Mouse (Mus musculus) bone marrow macrophage, adult 2 months (primary cell): ENCODE results near the gene Thap8.

Experiments used
- CTCF ChIP-seq: IDR thresholded peaks from 2 replicates; pipeline ENCODE4 v1.5.1; 2012; ENCODE audit warnings: low read depth, mild to moderate bottlenecking, low read length, moderate library complexity
- POLR2A ChIP-seq: IDR thresholded peaks from 2 replicates; pipeline ENCODE4 v1.6.1; 2012; ENCODE audit warnings: mild to moderate bottlenecking, low read depth, low read length, borderline replicate concordance

DNA sequence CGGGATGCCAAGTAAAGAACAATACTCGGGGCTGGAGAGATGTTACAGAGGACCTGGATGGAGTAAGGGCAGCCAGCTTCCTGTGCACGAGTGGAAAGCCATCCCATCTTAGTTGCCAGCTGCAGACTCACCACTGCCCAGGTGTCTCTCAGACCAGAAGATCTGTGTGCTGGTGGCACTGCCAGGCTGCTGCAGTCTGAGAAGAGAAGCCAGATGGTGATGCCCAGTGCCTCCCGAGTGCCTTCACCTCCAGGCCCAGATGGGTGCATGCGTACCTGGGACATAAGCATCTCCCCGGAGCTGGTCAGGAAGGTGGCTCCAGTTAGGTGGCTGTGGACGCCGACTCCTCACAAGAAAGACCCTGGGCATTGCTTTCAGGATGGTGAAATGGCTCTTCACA, 44.8 kb upstream of the Thap8 start:
- no peak for TF ChIP-seq POLR2A
- no peak for TF ChIP-seq CTCF
